Mouse (Mus musculus) heart, postnatal 0 days (tissue): ENCODE results near the gene Naglu. TPM values are rescaled to one million over a fixed set of nuclear protein-coding genes. Genes with fewer than 3 reads are reported as not detected.
A peak's percentile ranks its signal among the peaks of the same experiment; 100 is the strongest.

Source experiments
- ATAC-seq: fragments of 200-750 bp; cut with Nextera tagmentation; 2 replicates; pipeline ENCODE4 v1.8.0; 2017; ENCODE audit warnings: low read depth, moderate number of reproducible peaks, moderate library complexity; ENCODE audit not compliant: insufficient read depth
- DNase-seq: peaks from one replicate; pipeline ENCODE4 v3.0.0-alpha.2; 2016; ENCODE audit warnings: low spot score
- H3K27ac ChIP-seq: fragments of 300-500 bp; sonication (generic); 2 replicates; pipeline ENCODE4 v1.5.1; 2014; ENCODE audit warnings: low read depth, mild to moderate bottlenecking
- H3K27me3 ChIP-seq: fragments of 300-500 bp; sonication (generic); 2 replicates; pipeline ENCODE4 v1.6.1; 2014; ENCODE audit warnings: low read length, mixed read lengths; ENCODE audit not compliant: control insufficient read depth, insufficient read depth
- H3K36me3 ChIP-seq: fragments of 300-500 bp; sonication (generic); replicated peaks from 2 replicates; pipeline ENCODE4 v1.6.1; 2014; ENCODE audit warnings: low read length, mixed read lengths; ENCODE audit not compliant: control insufficient read depth, insufficient read depth
- H3K4me1 ChIP-seq: fragments of 300-500 bp; sonication (generic); 2 replicates; pipeline ENCODE4 v1.6.1; 2014; ENCODE audit warnings: antibody characterized with exemption; ENCODE audit not compliant: control insufficient read depth, insufficient read depth
- H3K4me2 ChIP-seq: fragments of 300-500 bp; sonication (generic); 2 replicates; pipeline ENCODE4 v1.6.1; 2014; ENCODE audit warnings: low read depth, mild to moderate bottlenecking, low read length, moderate library complexity
- H3K4me3 ChIP-seq: fragments of 300-500 bp; sonication (generic); 2 replicates; pipeline ENCODE4 v1.5.1; 2014; ENCODE audit warnings: low read depth, low read length
- H3K9ac ChIP-seq: fragments of 300-500 bp; sonication (generic); replicated peaks from 2 replicates; pipeline ENCODE4 v1.6.1; 2014; ENCODE audit warnings: low read depth, low read length, mixed read lengths
- H3K9me3 ChIP-seq: fragments of 300-500 bp; sonication (generic); replicated peaks from 2 replicates; pipeline ENCODE4 v1.6.1; 2016; ENCODE audit warnings: low read length; ENCODE audit not compliant: control insufficient read depth
- CTCF ChIP-seq: IDR thresholded peaks from 2 replicates; pipeline ENCODE4 v1.5.1; 2016; ENCODE audit warnings: antibody characterized with exemption, control low read depth, low read depth
- EP300 ChIP-seq: IDR thresholded peaks from 2 replicates; pipeline ENCODE4 v1.6.1; 2016; ENCODE audit warnings: antibody characterized with exemption, low read depth
- WGBS: fragments of 180-500 bp; shearing (Covaris S2); extraction: QIAGEN DNeasy Blood & Tissue Kit; methylation state at CpG from one replicate; pipeline ENCODE4 v1.1.7; 2014; 5-methylcytosine and 5-hydroxymethylcytosine counted together
- polyA plus RNA-seq: library from polyadenylated mRNA; unstranded; fragments of >200 nt; fragmentation: Nextera tagmentation; extraction: Ambion mirVana; gene quantifications from 2 replicates; pipeline ENCODE4 v1.2.1, GENCODE M21; 2015
- total RNA-seq: library from RNA; depleted of rRNA; stranded (reverse); fragments of >200 nt; gene quantifications from 2 replicates; pipeline ENCODE4 v1.2.3, GENCODE M21; 2014; ENCODE audit warnings: low replicate concordance

Naglu gene
- total and polyA plus RNA-seq, 2 experiments from 2014 or later: 10.3 to 15.8 TPM

GRCm38 (mm10) chr11:101087682-101088055 lies 17.9 kb downstream of the Naglu start:
- WGBS: 8% methylated on average over 8 of the region's 8 CpGs
- Histone ChIP-seq H3K27me3 (no peaks in the 10 kb centered on the region), H3K9ac (peak overlapping the region; percentile 67), H3K36me3 (peaks cover 46% of the 10 kb centered on the region), H3K9me3 (no peaks in the 10 kb centered on the region), H3K4me3 (peak overlapping the region; percentile 70), H3K4me1 (peaks cover 24% of the 10 kb centered on the region), H3K4me2 (peak overlapping the region; percentile 76), H3K27ac (peak overlapping the region; percentile 80)
- ATAC-seq (no peak), DNase-seq (no peak)
- no peak for TF ChIP-seq EP300
- TF ChIP-seq CTCF: no peak

GRCm38 (mm10) chr11:101089931-101090330 lies 20.1 kb downstream of the Naglu start:
- Histone ChIP-seq H3K4me1 (peaks cover 16% of the 10 kb centered on the region), H3K36me3 (peaks cover 55% of the 10 kb centered on the region), H3K27ac (no peak overlapping the region), H3K9me3 (no peaks in the 10 kb centered on the region), H3K4me3 (no peak overlapping the region), H3K27me3 (no peaks in the 10 kb centered on the region), H3K4me2 (no peak overlapping the region), H3K9ac (no peak overlapping the region)
- TF ChIP-seq EP300 (no peak), CTCF (no peak)
- ATAC-seq (no peak), DNase-seq (no peak)
- WGBS: 90% methylated on average over 1 of the region's 1 CpGs

- H3K9ac ChIP-seq: peak overlapping the region; percentile 86; the same call in 1 of the 2 replicates
- ATAC-seq: no peak
- 1% methylated on average over 18 of the region's 18 CpGs for WGBS
- no peaks in the 10 kb centered on the region for H3K9me3 ChIP-seq
- TF ChIP-seq EP300 (no peak), CTCF (no peak)
- H3K27me3 ChIP-seq: no peaks in the 10 kb centered on the region
- DNase-seq: no peak
- H3K36me3 ChIP-seq: peaks cover 71% of the 10 kb centered on the region
- H3K4me2 ChIP-seq: peak overlapping the region; percentile 88
- peak overlapping the region; percentile 100; the same call in 1 of the 2 replicates for H3K27ac ChIP-seq
- H3K4me1 ChIP-seq: no peaks in the 10 kb centered on the region; the same call in 1 of the 2 replicates
- peak overlapping the region; percentile 79 for H3K4me3 ChIP-seq
These were observed 25.1 kb downstream of the Naglu start for GRCm38 (mm10) chr11:101094930-101095313.

- peak within 1 kb of the TSS; percentile 79 for H3K4me3 ChIP-seq
- no peak for TF ChIP-seq EP300
- TF ChIP-seq CTCF: peak; percentile 72
- H3K9me3 ChIP-seq: no peaks in the 10 kb centered on the region
- ATAC-seq (peak; percentile 95), DNase-seq (peak; percentile 96)
- H3K27ac ChIP-seq: peak within 1 kb of the TSS; percentile 100
- H3K27me3 ChIP-seq: no peaks in the 10 kb centered on the region
- H3K4me2 ChIP-seq: peak within 1 kb of the TSS; percentile 88
- peak within 1 kb of the TSS; percentile 86 for H3K9ac ChIP-seq
- under 1% methylated on average over 43 of the region's 43 CpGs for WGBS
- H3K36me3 ChIP-seq: peaks cover 71% of the 10 kb centered on the region
- no peaks in the 10 kb centered on the region; the same call in 1 of the 2 replicates for H3K4me1 ChIP-seq
These were observed 25.7 kb downstream of the Naglu start, which contains the start of gene Psmc3ip for GRCm38 (mm10) chr11:101095314-101096024. Gene Psmc3ip (minus strand): TSS chr11:101095436.

- no peaks in the 10 kb centered on the region; the same call in 1 of the 2 replicates for H3K4me1 ChIP-seq
- ATAC-seq: no peak
- WGBS: 88% methylated on average over 8 of the region's 8 CpGs
- no peak overlapping the region for H3K9ac ChIP-seq
- H3K27ac ChIP-seq: no peak overlapping the region
- DNase-seq: no peak
- peaks cover 71% of the 10 kb centered on the region for H3K36me3 ChIP-seq
- TF ChIP-seq CTCF: no peak
- no peak for TF ChIP-seq EP300
- no peak overlapping the region for H3K4me3 ChIP-seq
- no peak overlapping the region for H3K4me2 ChIP-seq
- H3K9me3 ChIP-seq: no peaks in the 10 kb centered on the region
- H3K27me3 ChIP-seq: no peaks in the 10 kb centered on the region
These were observed 28.4 kb downstream of the Naglu start for GRCm38 (mm10) chr11:101098231-101098630.
